Mouse (Mus musculus) neural tube, embryonic 10.5 days (tissue): ENCODE results near the gene Ube2h.

Experiments used
- DNase-seq: peaks from one replicate; pipeline ENCODE4 v3.0.0-alpha.2; 2017; ENCODE audit warnings: low spot score; ENCODE audit errors: extremely low spot score

Ube2h gene

DNA sequence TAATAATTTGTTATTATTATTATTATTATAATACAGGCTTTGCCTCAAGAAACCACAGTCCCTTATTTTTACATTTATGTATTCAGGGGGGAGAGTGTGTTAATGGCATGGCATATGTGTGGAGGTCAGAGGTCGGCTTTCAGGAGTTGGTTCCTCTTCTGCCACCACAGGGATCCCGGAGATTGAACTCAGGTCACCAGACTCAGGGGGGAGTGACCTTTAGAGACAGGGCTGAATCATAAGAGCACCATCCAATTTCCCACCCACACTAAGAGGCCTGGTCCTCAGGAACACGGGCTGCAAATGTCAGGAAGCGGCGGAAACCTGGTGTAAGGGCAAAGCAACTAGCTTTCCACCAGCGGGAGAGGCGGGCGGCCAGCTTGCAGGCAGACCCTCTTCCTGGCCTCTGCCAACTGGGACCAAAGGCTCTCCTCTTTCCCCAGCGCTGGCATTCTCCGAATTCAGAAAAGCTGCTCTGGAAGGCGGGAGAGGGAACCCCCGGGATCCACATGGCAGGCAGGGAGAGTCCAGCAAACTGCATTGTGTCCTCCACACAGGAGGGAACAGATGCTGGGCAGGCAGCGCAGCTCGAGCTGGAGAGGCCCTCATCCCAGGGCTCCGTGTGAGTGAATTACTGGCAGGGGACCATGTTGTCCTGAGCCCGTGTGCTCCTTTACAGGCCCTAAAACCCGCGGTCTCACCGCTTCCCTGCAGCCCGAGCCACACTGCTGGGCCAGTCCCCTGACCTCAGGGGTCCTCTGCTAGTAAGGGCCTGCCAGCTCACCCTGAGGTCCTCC, 99.8 kb downstream of the Ube2h start:
- DNase-seq: peak; percentile 44

DNA sequence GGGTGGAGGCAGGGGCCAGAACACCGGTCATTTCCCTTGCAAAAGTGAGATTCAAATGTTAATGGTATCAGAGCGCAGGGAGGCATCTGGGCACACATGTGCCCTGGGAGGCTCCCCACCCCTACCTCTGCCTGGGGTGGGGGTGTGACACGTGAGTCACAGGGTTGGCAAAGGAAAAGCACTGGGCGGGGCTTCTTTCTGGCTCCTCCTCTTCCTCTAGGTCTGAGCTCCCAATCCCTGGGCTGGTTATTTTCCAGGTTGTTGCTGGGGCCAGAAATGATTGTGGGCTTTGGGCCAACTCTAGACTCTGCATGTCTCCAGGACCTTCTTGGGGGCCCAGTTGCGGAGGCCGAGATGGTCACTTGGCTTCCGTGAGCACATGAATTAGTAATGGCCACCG, 108.2 kb downstream of the Ube2h start:
- no peak for DNase-seq

DNA sequence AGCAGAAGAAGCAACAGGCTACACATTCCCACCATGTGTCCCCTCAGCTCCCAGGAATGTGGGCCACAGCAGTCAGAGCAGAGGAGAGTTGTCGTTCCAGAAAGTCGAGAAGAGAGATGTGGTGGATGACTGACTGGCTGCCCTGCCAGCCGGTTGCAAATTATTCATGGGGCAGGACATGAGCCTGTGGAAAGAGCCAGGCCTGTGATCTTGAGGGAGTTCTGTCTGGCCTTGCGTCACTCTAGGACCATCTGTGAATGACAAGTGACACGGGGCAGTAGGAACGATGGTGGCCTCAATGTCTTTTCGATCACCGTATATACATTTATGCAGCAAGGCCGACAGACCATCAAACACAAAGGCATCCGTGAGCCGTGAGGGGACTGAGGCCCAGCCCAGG, 108.7 kb downstream of the Ube2h start:
- no peak for DNase-seq

DNA sequence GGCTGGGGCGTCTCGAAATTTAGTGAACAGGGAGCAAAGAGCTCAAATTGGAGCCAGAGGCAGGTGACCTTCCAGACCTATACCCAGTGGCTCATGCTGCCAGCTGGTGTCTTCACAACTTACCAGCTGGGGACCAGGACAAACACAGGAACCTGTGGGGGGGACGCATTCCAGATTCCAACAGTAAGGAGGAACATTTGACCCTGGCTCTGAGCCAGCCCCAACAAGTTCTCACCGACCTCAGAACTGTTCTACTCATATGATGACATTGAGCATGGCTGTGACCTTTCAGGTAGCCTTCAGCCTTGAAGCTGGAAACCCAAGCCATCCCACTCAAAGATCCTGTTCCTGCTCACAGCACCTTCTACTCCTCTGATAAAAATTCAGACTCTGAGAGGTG, 120.7 kb downstream of the Ube2h start:
- DNase-seq: no peak

DNA sequence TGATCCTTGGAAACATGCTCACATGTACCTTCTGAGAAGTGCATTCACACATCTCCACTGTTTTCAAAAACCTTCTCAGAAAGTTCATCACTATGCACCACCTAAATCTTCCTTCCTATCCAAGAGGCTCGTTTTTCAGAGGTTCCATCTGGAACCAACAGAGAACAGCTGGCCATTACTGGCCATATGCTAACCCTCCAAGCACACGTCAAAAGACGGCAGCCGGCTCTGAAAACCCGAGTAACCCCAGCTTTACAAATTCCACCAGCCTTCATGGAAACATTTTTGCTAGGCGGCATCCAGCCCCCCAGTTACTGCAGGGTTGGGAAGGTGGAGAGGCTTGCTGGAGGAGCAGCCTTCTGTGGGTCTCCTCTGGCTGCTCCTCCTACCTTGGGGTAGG, 122.3 kb downstream of the Ube2h start:
- no peak for DNase-seq

DNA sequence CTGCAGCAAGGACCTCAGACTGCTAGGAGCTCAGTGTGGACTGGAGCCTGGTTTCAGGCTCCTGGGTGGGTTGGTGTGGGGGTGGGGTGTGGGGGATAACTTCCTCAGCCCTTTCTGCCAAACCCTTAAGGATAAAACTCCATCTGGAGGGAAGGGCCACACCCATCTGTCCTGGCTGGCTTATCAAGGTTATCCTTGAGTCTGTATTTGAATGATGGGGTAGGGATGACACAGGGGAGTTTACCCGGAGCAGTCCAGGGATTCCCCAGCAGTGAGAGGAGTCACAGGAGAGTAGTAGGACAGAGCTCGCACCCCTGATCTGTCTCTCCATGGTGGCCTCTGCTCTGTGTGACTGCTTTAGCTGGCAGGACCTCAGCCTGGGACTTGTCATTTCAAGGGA, 124.0 kb downstream of the Ube2h start:
- no peak for DNase-seq

DNA sequence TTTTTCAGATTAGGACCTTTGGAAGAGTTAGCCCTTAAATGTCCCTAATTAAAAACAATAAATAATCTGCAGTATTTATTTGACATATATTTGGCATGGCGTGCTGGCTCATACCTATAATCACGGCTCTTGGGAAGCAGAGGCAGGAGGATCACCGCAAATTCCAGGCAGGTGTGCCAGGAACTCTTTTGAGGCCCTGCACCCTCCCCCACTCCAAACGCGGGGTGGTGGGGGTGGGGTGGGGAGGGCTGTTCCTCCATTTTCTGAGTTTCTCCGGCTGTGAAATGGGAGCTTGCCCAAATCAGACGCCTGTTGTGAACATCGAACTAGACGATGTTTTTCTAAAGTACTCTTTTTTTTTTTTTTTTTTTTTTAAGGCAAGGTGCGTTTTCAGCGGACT, 125.3 kb downstream of the Ube2h start:
- DNase-seq: no peak

DNA sequence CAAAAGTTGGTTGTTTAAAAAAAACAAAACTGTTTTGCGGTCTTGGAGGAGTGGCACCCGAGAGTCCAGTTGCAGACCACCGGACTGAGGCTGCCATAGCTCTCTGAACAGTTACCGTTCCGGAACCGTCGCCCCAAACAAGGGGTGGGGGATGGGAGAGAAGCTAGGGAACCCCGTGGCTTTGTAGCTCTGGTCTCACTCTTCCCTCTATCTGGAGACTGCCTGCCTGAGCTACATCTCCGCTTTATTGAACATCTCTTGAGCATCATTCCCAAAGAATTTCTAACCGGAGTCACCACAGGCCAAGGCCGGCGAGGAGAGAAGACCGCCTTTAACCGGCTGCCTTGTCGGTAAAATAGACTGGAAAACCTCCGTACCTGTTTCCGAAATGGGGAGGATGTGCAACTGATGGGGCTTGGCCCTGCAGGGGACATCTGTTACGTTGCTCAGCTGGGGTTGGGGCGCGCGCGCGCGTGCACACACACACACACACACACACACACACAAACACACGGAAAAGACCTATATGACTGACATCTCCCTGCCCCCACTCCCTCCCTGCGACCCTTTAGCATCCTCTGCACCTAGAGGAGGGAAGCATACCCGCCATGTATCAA, 126.2 kb downstream of the Ube2h start:
- peak; percentile 49 for DNase-seq

DNA sequence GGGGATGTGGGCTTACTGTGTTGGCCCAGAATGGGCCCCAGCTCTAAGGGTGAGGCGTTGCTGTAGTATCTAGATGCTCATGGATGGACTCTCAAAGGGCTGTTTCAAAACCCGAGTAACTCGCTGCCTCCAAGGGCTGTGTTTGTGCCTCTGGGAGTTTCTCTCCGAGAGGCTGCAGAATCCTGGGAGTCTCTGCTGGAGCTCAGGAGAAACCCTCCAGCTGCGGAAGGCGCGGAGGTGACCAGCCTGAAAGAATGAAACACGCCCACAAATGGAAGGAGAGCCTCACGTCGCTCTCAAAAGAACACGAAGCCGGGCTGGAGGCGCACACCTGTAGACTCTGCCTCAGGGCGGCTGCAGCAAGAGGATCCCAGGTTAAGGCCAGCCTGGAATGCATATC, 127.0 kb downstream of the Ube2h start:
- peak; percentile 49 for DNase-seq

DNA sequence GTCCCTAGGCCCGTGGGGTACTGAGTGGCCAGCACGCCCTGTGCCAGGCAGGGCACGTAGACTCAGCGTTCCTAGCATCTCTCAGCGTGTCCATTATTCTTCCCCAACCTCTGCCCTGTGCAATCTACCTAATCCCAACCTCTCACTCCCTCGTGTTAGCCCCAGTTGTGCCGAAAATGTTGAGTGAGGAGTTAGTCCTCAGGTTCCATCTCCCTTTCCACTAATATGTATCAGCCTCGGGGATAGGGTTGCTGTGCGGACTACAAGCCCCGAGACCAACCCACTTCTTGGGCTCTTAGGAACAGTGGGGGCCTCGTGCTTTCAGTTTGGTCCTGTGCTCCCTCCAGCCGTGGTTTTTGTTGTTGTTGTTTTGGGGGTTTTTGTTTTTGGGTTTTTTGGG, 127.8 kb downstream of the Ube2h start:
- DNase-seq: no peak

DNA sequence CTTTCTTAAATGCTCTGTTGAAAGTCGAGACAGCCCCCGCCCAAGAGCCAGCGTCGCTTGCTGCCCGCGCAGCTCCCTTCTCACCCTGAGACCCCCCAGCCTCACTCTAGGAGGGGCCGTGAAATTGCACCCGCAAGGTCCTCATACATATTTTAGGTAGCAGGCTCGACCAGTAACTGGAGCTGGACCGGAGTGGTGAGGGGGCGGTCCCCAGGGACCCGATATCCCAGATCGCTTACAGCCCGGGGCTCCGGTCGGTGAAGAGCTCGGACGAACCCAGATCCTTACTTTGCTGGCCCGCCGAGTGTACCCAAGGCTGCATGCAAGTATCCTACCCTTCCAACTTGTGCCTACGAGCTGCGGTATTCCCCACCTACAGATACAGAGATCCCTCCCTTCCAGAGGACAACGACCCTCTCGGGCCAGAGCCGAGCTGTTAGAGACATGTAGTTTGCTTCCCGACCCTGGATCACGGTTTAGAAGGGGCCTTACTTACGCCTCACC, 128.4 kb downstream of the Ube2h start:
- DNase-seq: peak; percentile 60

DNA sequence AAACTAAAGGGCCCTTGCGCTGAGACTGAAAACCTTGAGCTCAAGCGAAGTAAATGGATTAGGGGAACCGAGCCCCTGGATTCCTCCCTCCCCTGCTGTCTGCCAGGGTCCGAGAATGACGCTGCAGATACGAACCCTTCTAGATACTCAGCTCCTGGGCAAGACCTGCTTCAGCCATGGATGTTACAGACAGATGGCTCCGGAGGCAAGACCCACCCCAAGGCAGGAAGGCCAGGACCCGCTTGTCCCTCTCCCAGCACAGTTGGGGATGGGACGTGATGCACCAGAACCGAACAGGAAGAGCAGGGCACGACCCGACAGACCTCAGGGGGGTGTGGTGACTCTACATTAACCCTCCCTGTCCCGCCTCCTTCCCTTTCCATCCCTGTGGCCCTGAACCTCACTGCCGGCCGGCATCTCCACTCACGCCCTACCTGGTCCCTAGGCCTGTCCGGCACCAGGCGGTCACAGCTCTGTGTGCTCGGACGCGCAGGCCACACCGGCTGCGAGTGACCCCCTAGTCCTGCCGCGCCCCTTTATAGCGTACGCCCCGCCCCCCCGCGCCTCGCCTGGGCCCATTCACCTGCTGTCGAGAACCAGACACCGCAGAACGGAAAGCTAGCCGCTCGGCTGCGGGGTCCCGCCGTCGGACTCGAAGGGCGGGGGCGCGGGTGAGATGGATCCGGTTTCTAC, 129.0 kb downstream of the Ube2h start:
- DNase-seq: no peak

DNA sequence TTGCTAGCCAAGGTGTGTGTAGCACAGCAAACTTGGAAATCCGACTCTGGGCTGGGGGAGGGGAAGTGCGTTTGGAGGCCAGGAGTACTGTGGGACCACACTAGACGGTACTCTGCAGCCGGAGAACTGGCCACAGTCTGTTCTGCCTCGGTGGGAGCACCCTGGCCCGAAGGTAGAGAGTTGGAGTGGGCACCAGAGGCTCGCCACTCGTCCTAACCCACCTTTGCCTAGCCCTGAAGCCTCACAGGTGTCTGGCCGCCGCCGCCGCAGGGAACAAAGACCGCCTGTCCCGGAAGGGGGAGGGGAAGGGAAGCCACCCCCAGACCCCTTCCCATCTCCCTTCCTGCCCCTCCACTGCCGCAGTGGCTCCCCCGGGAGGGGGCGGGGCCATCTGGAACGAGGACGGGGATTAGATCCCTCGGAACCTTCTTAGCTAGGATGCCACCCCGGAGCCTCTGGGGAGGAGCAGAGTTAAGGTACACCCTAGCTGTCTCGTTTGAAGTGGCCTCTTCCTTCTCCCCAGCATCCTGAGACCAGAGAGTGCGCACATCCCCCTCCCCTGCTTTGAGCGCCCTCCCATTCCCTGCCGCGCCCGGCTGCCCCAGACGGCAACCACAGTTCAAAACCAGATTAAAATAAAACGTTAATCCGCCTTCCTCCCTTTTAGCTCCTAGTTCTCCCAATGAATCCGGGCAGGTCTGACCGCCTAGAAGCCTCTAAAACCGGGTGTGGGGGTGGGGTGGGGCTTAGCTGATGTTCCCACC, 129.7 kb downstream of the Ube2h start:
- peak; percentile 64 for DNase-seq

DNA sequence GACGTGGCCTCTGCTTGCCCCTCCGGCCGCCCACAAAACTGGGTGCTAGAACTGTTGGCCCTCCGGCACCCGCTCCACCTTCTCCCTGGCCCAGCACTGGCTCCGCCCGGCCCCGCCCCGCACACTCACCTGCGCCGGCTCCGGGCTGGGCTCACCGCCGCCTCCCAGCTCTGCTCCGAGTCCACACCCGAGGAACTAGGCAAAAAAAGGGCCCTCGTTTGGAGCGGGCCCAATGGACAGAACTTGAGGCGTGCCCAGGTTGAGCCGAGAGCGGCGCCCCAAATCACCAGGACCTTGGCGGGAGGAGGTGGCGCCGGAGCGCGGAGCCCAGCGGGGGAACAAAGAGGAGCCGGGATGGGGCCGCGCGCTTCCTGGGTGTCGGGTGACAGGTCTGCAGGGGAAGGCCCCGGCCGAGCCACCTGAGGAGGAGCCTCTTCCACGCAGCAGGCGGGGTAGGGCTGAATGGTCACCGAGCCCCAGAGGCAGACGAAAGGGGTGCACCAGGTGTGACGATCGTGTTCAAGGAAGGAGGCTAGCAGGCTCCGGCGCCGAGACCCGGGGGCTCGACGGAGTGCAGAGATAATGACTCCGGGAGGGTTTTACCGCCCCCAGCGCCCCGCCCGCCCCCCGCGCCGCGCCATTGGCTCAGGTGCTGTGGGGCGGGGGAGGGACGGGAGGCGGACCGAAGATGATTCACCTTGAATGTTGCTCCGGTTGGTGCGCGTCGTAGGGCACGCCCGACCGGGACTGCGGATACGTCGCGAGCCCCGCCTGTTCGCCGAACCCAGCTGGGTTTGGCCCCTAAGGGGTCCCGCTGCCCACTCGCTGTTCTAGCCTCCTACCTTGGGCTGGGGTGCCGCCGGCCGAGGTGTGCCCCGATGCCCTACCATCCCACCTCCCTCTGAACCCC, 130.5 kb downstream of the Ube2h start:
- DNase-seq: peak; percentile 55

DNA sequence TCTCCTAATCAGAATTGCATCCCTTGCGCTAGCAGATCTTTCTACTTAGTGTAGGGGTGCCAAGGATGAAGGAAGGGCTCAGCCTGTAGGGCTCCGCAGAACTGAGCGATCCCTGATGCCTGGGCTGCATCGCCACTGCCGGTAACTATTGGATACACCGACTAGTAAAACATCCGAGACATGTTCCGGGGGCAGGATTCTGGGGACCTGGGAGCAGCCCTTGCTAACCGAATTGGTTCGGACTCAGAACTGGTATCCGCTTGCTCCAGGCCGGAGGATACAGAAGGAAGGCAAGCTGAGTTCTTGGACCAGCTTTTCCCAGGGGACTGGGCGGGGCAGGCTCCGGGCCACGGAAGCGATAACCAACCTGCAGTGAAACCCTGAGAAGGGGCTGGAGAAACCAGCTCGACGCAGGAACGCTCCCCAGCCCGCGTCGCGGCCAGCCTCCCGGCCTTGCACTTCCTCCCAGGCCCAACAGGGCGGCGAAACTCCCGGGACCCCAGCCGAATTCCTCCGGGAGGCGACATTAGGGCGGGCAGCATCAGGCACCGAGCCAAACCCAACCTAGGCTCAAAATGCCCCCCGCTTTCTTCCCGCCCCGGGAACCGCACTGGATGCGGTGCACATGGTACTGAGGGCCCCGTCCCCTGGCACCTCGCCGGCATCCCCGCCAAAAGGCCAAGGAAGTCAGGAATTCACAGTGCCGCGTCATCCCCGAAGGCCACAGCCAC, 131.4 kb downstream of the Ube2h start:
- peak; percentile 61 for DNase-seq

DNA sequence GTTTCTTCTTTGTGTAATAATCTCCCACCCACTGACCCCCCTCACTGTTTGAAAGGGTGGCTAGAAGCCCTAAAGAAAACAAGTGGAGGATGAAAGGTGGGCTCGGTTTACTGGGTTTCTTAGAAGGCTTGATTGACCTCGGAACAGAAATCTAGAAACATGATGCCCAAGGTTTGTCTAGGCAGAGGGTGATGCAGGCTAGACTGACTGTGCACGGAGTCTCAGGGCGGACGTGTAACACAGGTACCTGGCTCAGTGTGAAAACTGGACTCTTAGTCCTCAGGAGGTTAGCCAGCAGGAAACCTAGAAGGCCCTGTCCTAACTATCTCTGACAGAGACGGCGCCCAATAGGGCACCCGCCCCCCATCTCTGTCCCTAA, 131.9 kb downstream of the Ube2h start:
- DNase-seq: no peak

DNA sequence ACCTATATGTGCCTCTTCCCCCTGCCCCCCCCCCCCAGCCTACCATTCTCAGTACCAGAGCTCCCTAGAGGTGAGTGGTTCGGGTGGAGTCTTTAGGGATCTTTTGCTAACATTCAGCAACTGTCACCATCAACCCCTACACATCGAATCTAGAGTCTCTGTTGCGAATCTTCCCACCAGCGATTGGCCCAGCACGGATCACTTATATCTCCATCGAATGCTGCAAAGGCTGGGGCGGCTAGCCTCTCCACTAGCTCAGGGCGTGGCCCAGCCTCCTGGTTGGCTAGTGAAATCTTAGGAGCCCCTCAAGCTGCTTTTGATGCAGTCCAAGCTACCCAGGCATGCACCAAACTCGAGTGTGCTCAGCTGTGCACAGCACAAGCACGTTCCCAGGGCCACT, 132.4 kb downstream of the Ube2h start:
- DNase-seq: no peak

DNA sequence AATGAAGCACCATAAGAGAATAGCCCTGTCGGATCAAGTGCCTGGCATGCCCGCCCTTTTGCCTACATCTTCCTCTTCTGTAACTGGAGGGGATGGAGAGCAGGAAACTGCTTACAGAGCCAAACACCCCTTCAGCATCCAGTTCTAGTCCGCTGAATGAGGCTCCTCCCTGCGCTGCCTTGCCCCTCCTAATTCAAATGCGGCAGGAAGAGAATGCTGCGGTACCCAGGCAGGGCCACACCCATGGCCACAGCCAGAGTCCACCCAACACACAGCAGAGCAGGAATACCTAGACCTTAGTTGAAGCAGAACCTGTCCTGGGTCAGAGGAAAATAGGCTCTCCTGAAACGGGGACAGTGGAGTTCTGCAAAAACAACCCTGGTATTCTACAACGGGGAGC, 133.1 kb downstream of the Ube2h start:
- no peak for DNase-seq

DNA sequence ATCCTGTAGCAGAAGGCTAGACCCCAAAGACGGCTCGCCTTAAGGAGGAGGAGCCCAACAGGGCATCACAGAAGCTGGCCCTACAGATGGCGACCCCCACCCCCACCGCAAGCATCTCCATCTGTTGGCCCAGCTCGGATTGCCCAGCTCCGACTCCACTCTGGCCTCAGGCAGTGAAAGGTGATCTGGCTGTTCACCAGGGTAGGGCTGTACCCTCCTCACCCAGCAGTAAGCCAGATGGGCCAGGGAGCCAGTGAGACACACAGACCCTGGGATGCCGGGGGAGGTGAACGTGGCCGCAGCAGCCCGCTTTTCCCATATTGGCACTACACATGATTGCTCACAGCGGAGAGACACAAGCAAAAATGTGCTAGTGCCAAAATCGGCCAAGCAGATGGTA, 135.2 kb downstream of the Ube2h start:
- no peak for DNase-seq

DNA sequence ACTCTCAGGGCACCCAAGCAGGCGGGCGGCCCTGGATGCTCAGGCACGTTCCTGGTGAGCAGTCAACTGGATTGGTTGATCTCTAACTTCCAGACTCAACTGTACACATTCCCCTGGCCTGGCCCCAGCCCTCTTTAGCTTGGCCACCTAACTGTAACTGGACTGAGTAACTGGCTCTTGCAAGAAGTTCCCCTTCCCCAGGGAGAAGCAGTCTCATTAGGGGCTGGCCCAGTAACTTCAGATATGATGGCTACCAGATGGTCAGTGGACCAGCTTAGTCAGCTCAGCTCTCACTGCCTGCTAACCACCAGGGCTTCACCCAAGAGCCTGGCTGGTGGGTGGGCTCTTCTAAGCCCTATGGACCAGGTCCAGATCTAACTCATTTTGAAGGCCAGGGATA, 136.1 kb downstream of the Ube2h start:
- no peak for DNase-seq
